Mouse (Mus musculus) c-Kit-positive CD71-positive TER-119-negative erythroid progenitor cells, embryonic 14.5 days (primary cell): ENCODE results near the gene Naa80.
"Not testable (repeated sequence)": the region's sequence is repeated elsewhere in the genome, so short reads cannot be mapped to it uniquely, and the experiment has no call there.

Experiments
- DNase-seq: peaks from one replicate; pipeline ENCODE4 v3.0.0-alpha.2; 2013; ENCODE audit warnings: low read depth

The Naa80 gene

DNA sequence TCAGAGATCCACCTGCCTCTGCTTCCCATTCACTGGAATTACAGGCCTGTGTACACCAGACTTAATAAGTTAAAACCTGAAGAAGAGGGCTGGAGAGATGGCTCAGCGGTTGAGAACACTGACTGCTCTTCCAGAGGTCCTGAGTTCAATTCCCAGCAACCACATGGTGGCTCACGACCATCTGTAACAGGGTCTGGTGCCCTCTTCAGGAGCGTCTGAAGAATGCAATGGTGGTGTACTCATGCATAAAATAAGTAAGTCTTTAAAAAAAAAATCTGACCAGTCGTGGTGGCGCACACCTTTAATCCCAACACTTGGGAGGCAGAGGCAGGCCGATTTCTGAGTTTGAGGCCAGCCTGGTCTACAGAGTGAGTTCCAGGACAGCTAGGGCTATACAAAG, 4.9 kb upstream of the Naa80 start:
- not testable (repeated sequence) for DNase-seq

DNA sequence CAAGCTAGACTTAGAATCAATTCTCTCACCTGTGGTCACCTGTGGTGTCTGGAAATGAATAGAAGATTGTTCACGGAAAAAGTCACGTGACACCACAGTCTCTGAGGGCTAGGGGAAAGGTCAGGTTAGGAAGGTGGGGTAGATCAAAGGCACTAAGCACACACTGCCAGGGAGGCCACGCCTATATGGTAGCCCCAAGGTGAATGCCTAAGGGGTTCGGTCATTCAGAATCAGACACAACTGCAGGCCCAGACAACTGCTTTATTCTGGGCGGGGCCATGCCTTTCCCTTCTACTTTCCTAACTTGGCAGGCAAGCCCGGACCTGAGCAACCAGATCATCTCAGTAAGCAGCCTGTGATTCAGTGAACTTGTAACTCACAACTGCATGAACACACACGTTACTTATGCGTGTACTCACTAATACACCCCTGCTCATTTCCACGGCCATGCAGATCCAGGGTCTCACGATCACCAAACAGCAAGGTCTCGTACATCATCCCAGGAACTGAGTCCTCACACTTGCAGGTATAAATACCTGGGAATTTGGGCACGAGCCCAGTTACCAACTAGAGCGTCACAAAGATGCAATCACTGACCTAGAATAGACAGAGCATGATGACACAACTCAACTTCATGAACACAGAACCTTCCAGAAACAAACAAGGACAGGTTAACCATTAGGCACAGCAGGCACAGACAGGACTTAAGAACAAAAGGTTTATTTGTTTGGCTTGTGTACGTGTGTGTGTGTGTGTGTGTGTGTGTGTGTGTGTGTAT, 2.9 kb upstream of the Naa80 start:
- no peak for DNase-seq

DNA sequence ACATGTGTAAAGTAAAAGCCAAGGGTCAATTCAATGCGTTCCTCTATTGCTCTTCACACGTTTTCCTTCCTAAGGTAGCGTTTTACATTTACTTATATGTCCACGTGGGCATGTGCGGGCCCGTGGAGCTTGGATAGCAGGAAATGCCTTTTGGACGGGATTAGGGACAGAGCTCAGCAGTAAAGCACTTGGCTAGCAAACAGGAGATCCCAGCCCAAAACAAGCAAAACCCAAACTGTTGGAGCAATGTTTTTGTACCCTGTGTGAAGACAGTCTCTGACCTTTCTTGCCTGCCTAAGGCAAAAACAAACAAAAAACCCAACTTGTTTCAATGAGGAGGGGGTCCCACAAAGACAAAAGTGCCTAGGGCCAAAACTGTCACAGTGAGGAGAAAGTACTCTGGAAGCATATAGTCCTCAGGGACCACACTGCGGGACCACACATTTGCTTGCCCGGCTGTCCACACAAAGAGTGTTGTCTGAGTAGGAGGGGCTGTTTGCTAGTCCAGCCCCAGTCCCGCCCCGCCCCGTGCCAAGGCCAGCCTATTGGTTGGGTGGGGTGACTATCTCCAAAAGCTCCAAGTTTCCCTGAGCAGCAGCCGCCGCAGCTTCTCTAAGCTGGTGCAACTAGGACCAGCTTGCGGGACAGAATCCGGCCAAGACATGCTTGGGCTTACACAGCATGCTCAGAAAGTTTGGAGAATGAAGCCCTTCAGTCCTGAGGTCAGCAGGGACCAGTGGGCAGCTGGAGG, 2.2 kb upstream of the Naa80 start, which contains the start of gene Hyal1:
Hyal1 (plus strand) TSS at position 571 of the 751 bp plus-strand sequence.
- DNase-seq = peak; percentile 81

DNA sequence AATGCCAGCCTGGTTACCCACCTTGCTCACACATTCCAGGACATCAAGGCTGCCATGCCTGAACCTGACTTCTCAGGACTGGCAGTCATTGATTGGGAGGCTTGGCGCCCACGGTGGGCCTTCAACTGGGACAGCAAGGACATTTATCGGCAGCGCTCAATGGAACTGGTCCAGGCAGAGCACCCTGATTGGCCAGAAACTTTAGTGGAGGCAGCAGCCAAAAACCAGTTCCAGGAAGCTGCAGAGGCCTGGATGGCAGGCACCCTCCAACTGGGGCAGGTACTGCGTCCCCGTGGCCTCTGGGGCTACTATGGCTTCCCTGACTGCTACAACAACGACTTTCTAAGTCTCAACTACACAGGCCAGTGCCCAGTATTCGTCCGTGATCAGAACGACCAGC, 816 bp upstream of the Naa80 start:
- DNase-seq = no peak

DNA sequence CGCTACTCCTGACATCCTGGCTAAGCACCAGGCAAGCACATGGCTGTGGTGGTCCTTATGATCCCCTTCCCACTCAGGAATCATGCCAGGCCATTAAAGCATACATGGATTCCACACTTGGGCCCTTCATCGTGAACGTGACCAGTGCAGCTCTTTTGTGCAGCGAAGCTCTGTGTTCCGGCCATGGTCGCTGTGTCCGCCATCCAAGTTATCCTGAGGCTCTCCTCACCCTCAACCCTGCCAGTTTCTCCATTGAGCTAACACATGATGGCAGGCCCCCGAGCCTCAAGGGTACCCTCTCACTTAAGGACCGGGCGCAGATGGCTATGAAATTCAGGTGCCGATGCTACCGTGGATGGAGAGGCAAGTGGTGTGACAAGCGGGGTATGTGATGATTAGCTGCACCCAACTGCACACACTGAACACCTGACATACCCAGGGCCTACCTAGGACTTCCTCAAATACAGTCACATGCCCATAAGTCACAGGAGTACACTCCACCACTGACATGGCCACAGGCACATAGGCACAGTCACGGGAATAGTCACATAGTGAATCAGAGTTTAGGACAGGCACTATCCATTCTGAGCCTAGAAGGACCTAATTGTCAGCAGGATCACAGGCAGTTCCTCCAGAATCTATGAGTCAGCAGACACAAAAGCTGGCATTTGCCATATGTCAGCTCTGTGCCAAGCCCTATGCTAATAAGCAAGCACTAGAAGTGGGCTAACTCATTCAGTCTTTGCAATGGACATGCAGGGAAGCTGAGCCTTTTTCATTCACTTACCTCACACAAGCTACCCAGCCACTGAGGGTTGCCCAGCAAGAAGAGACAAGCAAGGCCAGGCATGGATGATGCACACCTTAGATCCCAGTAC, 575 bp downstream of the Naa80 start:
- DNase-seq = no peak

DNA sequence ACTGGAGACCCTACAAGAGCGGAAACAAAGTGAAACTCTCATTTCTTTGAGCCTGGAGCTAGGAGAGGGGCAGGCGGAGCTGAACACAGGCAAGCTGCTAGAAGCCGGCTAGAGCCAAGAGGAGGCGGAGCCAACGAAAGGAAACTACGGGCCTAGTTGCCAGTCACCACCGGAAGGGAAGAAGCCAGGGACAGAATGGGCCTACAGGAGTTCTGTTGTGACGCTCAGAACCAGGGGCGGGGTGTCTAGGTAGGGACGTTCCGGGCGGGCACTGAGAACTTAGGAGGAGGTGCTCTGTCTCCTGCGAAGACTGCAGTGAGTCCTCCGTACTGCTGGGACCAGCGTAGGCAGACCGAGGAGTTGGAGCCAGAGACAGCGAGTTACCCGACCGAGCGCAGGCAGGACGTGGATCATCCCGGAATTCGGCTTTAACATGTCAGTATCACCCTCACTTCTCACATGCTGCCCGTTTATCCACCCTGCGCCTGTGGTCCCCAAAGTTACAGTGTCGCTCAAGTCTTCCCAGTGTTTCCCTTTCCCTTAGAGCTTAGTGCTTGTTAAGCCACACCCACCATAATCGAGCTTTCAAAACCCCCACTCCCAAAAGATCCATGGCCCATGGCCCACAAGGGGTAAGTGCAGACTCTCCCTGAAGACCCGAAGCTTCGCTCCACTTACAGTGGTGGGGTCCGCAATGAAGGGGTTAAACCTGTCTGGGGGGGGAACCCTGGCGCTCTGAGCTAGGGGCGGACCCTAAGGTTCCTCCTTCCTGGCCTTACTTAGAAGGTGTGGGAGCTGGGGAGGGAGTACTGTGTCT, 2.0 kb downstream of the Naa80 start, which contains the start of gene Hyal3:
Hyal3 (plus strand) TSS at position 318 of the 817 bp plus-strand sequence.
- DNase-seq = peak; percentile 88

DNA sequence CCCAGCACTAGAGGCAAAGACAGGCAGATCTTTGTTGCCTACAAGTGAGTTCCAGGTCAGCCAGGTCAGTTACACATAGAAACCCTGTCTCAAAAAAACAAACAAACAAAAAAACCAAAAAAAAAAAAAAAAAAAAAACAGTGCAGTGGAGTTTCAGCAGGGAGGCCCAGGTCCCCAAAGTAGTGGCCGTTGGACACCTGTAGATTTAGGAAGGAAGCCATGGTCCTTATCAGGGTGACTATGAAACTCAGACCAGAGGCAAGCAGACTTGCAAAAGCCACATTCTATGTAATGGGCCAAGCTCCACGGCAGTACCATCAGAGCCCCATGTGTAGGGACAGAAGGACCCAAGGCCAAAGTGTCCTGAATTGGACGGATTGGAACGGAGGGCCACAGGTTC, 2.9 kb downstream of the Naa80 start:
- no peak for DNase-seq

DNA sequence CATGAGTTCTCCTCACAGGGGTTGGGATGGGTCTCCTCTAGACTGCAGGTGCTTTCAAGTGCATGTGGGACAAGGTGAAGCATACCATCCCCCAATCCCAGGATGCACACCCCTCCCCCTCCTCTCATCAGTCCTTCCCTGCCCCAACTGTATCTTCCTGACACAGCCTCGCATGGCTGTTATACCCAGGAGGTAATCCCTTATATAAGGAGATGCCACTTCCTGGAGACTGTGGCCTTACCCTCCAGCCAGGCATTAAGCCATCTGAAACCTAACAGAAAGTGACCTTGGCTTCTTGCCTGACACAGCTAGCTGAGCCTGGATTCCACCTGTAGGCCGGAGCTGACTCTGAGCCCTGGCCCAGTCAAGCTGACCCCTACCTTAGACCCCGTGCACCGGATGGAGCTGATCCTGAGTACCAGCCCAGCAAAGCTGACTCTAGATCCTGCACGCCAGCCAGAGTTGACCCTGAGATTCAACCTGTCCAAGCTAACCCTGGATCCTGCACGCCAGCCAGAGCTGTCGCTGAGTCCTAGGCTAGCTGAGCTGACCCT, 3.9 kb downstream of the Naa80 start:
- no peak for DNase-seq

DNA sequence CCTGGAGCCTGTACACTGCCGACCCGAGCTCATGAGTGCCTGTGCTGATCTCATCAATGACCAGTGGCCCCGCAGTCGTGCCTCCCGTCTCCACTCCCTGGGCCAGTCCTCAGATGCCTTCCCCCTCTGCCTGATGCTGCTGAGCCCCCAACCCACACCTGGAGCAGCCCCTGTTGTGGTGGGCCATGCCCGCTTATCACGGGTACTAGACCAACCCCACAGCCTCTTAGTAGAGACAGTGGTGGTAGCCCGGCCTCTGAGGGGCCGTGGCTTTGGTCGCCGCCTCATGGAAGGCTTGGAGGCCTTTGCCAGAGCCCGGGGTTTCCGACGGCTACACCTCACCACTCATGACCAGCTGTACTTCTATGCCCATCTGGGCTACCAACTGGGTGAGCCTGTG, 4.5 kb downstream of the Naa80 start:
- DNase-seq = no peak

DNA sequence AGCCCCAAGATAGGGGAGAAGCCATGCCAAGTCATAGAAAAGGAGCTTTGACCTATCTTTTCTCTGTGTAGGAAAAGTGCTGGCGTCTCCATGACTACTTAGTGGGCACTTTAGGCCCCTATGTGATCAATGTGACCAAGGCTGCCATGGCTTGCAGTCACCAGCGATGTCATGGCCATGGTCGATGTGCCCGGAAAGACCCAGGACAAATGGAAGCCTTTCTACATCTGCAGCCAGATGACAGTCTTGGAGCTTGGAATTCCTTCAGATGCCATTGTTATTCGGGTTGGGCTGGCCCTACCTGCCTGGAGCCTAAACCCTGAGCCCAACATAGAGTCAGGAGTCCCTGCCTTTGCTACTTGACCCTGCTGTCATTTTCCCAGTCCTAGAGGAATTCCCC, 7.8 kb downstream of the Naa80 start:
- no peak for DNase-seq

DNA sequence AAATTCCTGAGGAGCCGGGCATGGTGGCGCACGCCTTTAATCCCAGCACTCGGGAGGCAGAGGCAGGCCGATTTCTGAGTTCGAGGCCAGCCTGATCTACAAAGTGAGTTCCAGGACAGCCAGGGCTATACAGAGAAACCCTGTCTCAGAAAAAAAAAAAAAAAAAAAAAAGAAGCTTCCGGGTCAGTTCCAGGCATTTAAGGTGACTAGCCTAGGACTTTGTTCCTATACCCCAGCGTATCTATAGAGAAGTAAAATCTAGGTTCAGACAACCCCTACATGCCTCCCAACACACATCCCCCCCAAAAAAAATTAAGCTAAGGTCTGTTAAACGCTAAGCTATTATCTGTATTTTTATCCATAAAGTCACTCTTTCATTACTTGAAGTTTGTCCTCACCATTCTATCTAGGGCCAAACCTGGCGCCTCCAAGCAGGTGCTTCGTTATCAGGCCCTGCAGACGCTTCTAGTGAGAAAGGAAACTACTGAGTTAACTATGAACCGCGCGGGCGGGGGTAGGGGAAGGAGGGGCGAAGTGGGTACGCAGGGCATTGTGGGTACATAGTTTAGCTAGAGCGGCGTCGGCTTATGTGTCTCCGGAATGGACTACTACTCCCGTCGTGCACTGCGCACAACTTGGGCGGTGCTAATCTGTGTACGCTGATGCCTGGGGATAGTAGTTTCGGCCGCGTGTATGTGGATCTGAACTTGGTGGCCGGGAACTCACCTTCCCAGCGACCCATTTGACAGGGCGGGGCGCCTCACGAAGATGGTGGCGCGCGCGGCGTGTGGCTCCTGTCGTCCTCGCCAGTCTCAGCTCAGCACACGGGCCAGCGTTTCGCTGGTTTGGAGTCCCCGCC, 8.5 kb downstream of the Naa80 start, which contains the start of gene Ifrd2:
Ifrd2 (plus strand) TSS at position 669 of the 859 bp plus-strand sequence.
- peak; percentile 99 for DNase-seq

DNA sequence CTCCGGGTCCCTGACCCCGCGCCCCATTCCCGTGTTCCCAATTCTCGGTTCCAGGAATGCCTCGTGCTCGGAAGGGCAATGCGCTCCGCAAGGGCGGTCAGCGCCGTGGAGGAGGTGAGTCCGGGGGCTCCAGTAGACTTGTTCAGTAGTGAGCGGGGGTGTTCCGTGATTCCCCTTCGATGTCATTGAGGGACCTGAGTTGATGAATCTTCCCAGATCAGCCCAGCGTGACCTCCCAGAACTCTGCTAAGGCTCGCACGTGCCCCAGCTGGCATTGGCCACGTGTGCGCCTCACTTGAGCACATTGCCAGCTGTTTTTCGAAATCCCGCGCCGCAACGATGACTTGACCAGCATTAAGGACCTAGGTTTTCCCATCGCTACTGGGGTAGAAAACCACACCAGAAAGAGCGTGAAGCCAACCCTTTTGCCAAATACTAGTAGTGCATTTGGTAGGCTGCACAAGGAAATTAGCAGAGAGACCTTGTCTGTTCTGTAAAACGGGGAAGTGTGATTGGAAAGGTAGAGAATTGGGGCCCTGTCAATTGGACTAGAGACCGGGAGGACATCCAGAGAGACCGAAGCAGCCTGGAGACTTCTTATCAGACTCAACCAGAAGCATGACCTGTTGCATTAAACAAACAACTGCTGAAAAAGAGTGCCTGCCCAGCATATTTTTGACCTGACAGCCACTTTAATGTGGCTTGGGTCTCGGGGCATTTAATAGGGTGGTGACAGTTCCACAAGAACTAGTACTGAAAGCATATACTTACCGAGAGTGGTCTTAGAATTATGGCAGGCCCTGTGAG, 9.3 kb downstream of the Naa80 start:
- peak; percentile 70 for DNase-seq

DNA sequence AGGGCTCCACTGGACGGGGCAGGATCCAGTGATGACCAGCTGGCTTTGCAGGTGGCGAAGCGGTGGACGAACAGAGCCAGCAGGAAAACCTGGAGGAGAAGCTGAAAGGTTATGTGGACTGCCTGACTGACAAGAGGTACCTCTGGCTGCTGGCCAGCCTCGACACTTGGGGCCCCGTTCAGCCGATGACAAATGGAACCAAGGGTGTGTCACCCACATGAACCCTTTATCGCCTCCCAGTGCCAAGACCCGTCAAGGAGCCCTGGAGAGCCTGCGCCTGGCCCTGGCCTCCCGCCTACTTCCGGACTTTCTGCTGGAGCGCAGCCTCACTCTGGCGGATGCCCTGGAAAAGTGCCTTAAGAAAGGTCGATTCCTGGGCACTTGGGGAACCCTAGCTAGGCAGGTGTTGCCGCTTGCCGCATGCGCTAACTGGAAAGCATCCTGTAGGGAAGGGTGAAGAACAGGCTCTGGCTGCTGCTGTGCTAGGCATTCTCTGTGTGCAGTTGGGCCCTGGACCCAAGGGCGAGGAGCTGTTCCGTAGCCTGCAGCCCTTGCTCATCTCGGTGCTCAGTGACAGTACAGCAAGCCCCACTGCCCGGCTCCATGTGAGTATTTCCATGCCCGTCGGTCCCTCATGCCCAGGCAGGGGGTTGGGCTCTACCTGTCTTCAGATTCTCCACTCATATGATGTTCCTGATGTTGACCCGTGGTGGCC, 11.5 kb downstream of the Naa80 start:
- DNase-seq = peak; percentile 73

DNA sequence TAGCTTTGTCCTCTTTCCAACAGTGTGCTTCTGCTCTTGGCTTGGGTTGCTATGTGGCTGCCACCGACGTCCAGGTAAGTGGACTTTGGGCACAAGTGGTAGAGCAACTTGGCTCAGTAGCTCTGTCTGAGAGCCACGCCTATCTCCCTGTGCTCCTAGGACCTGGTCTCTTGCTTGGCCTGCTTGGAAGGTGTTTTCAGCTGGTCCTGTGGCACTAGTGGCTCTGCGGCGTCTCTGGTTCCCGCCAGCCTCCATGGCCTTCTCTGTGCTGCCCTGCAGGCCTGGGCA, 12.0 kb downstream of the Naa80 start:
- no peak for DNase-seq

DNA sequence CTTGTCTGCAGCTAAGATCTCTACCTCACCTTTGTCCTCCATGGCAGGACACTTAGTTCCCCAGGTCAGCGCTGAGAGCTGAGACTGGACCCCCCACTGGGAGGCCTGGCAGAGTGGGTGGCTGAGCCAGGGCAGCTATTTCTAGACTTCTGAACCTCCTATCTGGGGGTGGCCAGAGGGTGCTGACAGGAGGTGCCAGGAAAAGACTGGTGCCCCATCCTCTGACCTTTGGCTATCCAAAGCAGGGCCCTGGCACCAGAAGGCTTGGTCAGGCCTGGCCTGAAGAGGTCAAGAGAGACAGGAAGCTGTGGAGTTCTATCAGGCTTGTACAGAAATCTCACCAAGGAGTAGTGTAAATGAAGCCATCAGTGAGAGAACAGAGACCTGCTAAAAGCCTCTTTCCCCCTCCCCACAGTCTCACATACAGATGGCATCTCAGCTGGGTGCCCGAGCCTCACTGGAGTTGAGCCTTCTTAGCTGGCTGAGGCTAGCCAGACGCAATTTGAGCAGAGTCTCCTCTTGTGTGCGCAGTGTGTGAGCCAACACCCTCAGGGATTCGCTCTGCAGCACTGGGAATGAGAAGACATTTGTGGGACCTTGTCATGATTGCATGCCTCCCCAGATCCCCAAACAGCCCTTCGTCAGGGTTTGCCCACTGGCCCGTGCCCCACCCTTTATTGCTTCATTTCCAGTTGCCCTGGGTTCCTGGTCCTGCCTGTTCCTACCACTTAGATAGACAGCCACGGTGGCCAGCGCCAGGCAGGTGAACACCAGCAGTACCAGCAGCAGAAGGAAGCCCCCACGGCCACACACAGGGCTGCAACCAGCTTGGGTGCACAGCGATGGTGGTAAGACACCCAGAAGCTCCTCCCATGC, 14.7 kb downstream of the Naa80 start:
- no peak for DNase-seq

DNA sequence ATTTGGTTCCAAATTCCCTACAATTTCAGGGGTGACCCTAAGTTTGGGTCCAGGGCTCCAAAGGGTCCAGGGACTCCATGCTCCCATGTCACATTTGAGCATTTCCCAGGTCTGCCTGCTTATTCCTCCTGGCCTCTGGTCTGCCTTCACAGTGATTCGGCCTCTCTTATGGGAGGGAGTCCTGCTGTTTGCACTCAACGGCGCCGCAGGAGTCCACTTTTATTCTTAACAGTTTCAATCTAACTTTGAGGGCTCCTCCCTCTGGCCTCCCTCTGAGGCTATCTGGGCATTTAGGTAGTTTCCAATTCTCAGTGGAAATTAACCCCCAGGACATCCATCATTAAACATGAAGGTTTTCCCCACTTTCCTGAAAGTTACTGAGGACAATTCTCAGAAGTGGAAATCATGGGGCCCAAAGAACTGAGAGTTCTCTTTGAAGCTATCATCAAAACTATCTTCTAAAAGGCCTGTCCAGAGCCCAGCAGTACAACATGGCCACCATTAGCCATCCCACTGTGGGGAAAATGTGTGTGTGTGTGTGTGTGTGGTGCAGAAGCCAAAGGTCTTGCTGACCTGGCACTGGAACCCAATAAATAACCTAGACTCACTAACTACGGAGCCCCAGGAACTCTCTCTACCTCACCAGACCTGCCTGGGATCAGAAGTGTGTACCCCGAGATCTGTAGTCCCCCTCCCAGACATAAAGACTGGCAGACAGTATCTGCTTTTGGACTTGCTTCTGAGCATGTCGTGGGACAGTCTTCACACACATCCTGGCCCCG, 15.8 kb downstream of the Naa80 start:
- no peak for DNase-seq
